Mouse (Mus musculus) liver, adult 2 months (tissue): Measurements from ENCODE around the gene Sap30l.

Source experiments
- CTCF ChIP-seq: fragments of 200-500 bp; IDR thresholded peaks from 2 replicates; pipeline ENCODE4 v1.5.1; 2011; ENCODE audit warnings: low read depth, low read length, control low read depth
- POLR2A ChIP-seq: fragments of 200-500 bp; IDR thresholded peaks from 2 replicates; pipeline ENCODE4 v1.6.1; 2011; ENCODE audit warnings: low read length, control low read depth; ENCODE audit not compliant: insufficient read depth; ENCODE audit errors: extremely low read depth

DNA sequence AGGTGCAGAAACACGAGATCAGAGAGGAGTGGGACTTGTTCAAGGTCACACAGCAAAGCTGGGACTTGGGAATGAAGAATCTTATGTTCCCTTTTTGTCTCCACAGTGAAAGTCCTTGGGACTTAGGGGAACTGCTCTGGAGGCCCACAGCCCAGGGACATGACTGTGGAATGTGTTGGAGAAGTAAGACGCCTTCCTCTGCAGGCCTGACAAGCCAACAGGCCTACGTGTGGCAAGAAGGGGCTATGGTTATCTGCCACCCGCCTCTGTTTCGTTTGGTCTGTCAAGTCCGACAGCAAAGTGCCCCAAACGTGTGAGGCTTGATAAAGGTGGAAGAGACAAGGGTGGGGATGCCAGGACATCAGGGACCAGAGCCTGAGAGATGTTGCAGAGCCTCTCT, 46.0 kb downstream of the Sap30l start:
- TF ChIP-seq CTCF (no peak), POLR2A (no peak)
